33 mouse cellular contexts compared by ENCODE assay signal in the genomic region with DNA sequence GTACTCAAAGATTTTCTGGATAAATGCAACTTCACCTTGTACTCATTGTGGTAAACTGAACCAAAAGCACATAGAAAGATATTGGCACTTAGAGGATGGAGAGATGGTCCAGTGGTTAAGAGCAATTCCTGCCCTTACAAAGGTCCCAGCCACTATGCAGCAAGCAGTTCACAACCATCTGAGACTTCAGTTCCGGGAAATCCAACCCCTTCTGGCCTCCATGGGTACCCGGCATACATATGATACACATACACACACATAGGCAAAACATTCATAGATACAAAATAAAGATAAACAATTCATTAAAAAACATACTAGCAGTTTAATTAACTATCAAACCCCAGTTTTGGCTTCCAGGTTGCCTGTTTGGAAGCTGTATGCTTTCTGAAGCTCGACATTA.
"Had no signal": no experiment of that assay in that cellular context is flagged by ENCODE, and none has a peak within 500 bp of the region (broad histone marks: within the 10 kb centered on the region; RNA-seq: fewer than 3 reads in every experiment).

No protein-coding gene starts in this region.

- H3K27me3 ChIP-seq: heart, embryonic 12.5 days; heart, embryonic 13.5 days; heart, embryonic 15.5 days; hindbrain, embryonic 12.5 days; hindbrain, embryonic 13.5 days; hindbrain, embryonic 15.5 days; kidney, embryonic 15.5 days had no signal

- H3K9ac ChIP-seq: heart, embryonic 12.5 days; heart, embryonic 13.5 days; heart, embryonic 15.5 days; hindbrain, embryonic 12.5 days; hindbrain, embryonic 13.5 days; hindbrain, embryonic 14.5 days; hindbrain, embryonic 15.5 days; kidney, embryonic 15.5 days had no signal

- H3K9me3 ChIP-seq: heart, embryonic 10.5 days; heart, embryonic 12.5 days; heart, embryonic 13.5 days; heart, embryonic 15.5 days; hindbrain, embryonic 10.5 days; hindbrain, embryonic 12.5 days; hindbrain, embryonic 13.5 days; hindbrain, embryonic 15.5 days; kidney, embryonic 15.5 days had no signal

- H3K4me2 ChIP-seq: heart, embryonic 11.5 days; heart, embryonic 12.5 days; heart, embryonic 13.5 days; heart, embryonic 15.5 days; hindbrain, embryonic 12.5 days; hindbrain, embryonic 13.5 days; hindbrain, embryonic 14.5 days; hindbrain, embryonic 15.5 days; kidney, embryonic 15.5 days had no signal

- H3K4me1 ChIP-seq: heart, embryonic 10.5 days; heart, embryonic 12.5 days; heart, embryonic 13.5 days; heart, embryonic 15.5 days; hindbrain, embryonic 10.5 days; hindbrain, embryonic 12.5 days; hindbrain, embryonic 13.5 days; hindbrain, embryonic 15.5 days had no signal

- H3K4me3 ChIP-seq: heart, embryonic 10.5 days; heart, embryonic 12.5 days; heart, embryonic 13.5 days; heart, embryonic 15.5 days; hindbrain, embryonic 10.5 days; hindbrain, embryonic 12.5 days; hindbrain, embryonic 13.5 days; hindbrain, embryonic 15.5 days; kidney, embryonic 15.5 days; layer of hippocampus, adult 2 months; left cerebral cortex, adult 2 months had no signal

- H3K36me3 ChIP-seq: heart, embryonic 10.5 days; heart, embryonic 12.5 days; heart, embryonic 13.5 days; heart, embryonic 15.5 days; hindbrain, embryonic 10.5 days; hindbrain, embryonic 12.5 days; hindbrain, embryonic 13.5 days; hindbrain, embryonic 15.5 days; kidney, embryonic 15.5 days had no signal

- H3K27ac ChIP-seq: heart, embryonic 10.5 days; heart, embryonic 13.5 days; heart, embryonic 15.5 days; hindbrain, embryonic 10.5 days; hindbrain, embryonic 12.5 days; hindbrain, embryonic 13.5 days; hindbrain, embryonic 14.5 days; hindbrain, embryonic 15.5 days; hindbrain, postnatal 0 days; kidney, embryonic 15.5 days; kidney, postnatal 0 days; layer of hippocampus, adult 2 months; left cerebral cortex, adult 2 months had no signal

- DNase-seq: heart, postnatal 10 days; heart, postnatal 14 days; heart, postnatal 36 days; heart, postnatal 4 days; kidney, adult 11 months; kidney, adult 18-20 months; kidney, adult 2 months; kidney, adult 8-10 months; kidney, adult 9 months; kidney, postnatal 10 days; kidney, postnatal 14 days; kidney, postnatal 25 days; kidney, postnatal 36 days; kidney, postnatal 4 days; layer of hippocampus, adult 9-11 months; layer of hippocampus, postnatal 36 days had no signal

- ATAC-seq: hindbrain, embryonic 16.5 days; hindbrain, postnatal 0 days; inflammation-experienced regulatory T-cells, adult 6 months had no signal
